Mouse (Mus musculus) forebrain, embryonic 11.5 days (tissue): ENCODE results near the gene Tnfrsf21. TPM values are rescaled to one million over a fixed set of nuclear protein-coding genes. Genes with fewer than 3 reads are reported as not detected.

ENCODE experiments used
- ATAC-seq: fragments of 200-750 bp; cut with Nextera tagmentation; replicated peaks from 2 replicates; pipeline ENCODE4 v1.8.0; 2017; ENCODE audit warnings: moderate TSS enrichment; ENCODE audit not compliant: low FRiP score
- DNase-seq: peaks from one replicate; pipeline ENCODE4 v3.0.0-alpha.2; 2017; ENCODE audit warnings: low spot score
- H3K27ac ChIP-seq: fragments of 300-500 bp; sonication (generic); 2 replicates; pipeline ENCODE4 v1.5.1; 2014; ENCODE audit warnings: low read depth, low read length
- H3K27me3 ChIP-seq: fragments of 300-500 bp; sonication (generic); 2 replicates; pipeline ENCODE4 v1.6.1; 2014; ENCODE audit warnings: mild to moderate bottlenecking, low read length, mixed read lengths; ENCODE audit not compliant: control insufficient read depth, insufficient read depth
- H3K36me3 ChIP-seq: fragments of 300-500 bp; sonication (generic); 2 replicates; pipeline ENCODE4 v1.6.1; 2014; ENCODE audit warnings: mild to moderate bottlenecking, low read length, moderate library complexity, mixed read lengths; ENCODE audit not compliant: control insufficient read depth, insufficient read depth
- H3K4me1 ChIP-seq: fragments of 300-500 bp; sonication (generic); replicated peaks from 2 replicates; pipeline ENCODE4 v1.6.1; 2014; ENCODE audit warnings: low read length, mixed read lengths; ENCODE audit not compliant: control insufficient read depth, insufficient read depth
- H3K4me2 ChIP-seq: fragments of 300-500 bp; sonication (generic); 2 replicates; pipeline ENCODE4 v1.6.1; 2014; ENCODE audit warnings: low read depth, mild to moderate bottlenecking, low read length, moderate library complexity, mixed read lengths; ENCODE audit not compliant: severe bottlenecking
- H3K4me3 ChIP-seq: fragments of 300-500 bp; sonication (generic); 2 replicates; pipeline ENCODE4 v1.5.1; 2014; ENCODE audit warnings: low read depth, low read length
- H3K9ac ChIP-seq: fragments of 300-500 bp; sonication (generic); 2 replicates; pipeline ENCODE4 v1.6.1; 2014; ENCODE audit warnings: low read length
- H3K9me3 ChIP-seq: fragments of 300-500 bp; sonication (generic); 2 replicates; pipeline ENCODE4 v1.6.1; 2016; ENCODE audit warnings: low read length, mixed read lengths; ENCODE audit not compliant: control insufficient read depth
- whole genome bisulfite sequencing: fragments of 180-500 bp; shearing (Covaris S2); extraction: QIAGEN DNeasy Blood & Tissue Kit; methylation state at CpG from one replicate; pipeline ENCODE4 v1.1.7; 2014; 5-methylcytosine and 5-hydroxymethylcytosine counted together
- polyA plus RNA-seq: library from polyadenylated mRNA; unstranded; fragments of >200 nt; fragmentation: Nextera tagmentation; extraction: Ambion mirVana; gene quantifications from 2 replicates; pipeline ENCODE4 v1.2.1, GENCODE M21; 2014

Gene Tnfrsf21
- polyA plus RNA-seq, 1 experiment from 2014 or later = 33.4 TPM

DNA sequence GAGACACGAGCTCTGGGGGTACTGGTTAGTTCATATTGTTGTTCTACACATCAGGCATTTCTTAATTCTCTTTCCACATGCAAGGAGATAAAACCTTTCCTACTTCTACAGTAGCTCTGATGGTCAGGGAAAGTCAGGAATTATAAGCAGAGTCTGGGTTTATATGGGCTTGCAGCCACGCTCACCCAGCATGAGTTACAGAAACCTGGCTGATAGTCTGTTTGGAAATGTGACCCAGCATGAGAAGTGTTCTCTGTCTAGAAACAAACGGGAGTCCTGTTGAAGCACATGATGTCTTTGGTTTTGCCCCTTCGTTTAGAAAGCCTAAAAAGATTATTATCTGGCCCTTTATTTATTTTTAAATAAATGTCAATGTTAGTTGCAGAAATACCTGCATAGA, 118.6 kb downstream of the Tnfrsf21 start:
- Histone ChIP-seq H3K4me3 (no peak overlapping the region), H3K27ac (no peak overlapping the region), H3K9me3 (no peaks in the 10 kb centered on the region), H3K4me1 (no peaks in the 10 kb centered on the region), H3K27me3 (no peaks in the 10 kb centered on the region), H3K36me3 (no peaks in the 10 kb centered on the region), H3K9ac (no peak overlapping the region), H3K4me2 (no peak overlapping the region)
- ATAC-seq = no peak
- WGBS = 74% methylated on average over 4 of the region's 4 CpGs
- DNase-seq = no peak

DNA sequence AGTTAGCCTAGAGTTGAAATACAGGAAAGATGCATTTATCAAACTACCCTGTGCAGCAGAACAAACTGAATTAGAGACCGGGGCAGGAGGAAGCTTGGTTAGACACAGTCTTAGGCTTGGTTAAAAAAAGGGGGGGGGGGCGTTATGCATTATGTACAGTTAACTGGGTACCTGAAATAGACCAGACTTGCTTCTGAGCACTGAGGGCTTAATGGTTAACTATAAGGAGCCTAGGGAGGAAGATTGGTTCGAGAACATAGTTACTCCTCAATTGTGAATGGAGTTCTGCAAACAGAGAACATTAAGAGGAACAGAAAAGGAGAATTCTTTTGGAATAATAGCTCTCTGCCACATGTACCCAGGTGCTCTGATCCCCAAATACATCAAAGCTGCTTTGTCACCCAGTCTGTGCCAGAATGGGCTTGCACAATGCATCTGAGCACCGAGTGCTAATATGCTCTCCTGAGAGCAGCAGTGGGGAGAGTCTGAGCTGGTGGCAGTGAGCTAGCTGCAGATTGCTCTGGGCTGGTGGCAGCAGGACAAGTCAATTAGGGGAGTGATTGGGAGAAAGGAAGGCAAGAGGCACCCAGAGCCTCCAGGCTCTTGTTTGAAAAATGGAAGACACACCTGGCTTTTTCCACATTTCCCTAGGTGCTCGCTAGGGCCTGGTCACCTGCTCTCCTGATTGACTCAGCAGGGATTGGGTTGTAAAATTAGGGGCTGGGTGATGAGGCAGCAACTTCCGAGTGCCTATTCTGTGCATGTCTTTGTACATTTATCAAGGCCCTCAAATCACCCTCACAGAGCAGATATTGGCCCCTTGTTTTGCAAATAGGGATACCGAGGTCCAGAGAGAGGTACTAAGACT, 119.3 kb downstream of the Tnfrsf21 start:
- Histone ChIP-seq H3K27me3 (no peaks in the 10 kb centered on the region), H3K27ac (no peak overlapping the region), H3K4me2 (no peak overlapping the region), H3K4me3 (no peak overlapping the region), H3K36me3 (no peaks in the 10 kb centered on the region), H3K9me3 (no peaks in the 10 kb centered on the region), H3K9ac (no peak overlapping the region), H3K4me1 (no peaks in the 10 kb centered on the region)
- ATAC-seq = no peak
- WGBS = 47% methylated on average over 7 of the region's 7 CpGs
- DNase-seq = no peak

DNA sequence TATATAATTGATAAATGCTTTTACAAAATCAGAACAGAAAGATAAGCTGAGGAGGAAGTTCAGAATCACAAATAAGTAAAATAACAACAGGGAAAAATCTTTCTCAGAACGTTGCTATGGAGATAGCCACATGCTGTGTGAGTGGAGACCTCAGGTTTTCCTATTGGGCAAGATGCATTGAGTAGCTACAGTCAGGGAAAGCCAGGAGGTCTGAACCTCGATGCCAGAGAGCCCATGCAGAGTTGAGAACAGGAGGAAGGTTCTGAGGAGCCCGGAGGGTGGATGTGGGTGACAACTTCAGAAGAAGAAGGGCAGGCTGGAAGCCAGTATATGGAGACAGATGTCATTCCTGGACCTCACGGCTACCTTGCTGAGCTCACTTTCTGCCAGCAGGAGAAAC, 120.4 kb downstream of the Tnfrsf21 start:
- DNase-seq (no peak), ATAC-seq (no peak)
- Histone ChIP-seq H3K27ac (no peak overlapping the region), H3K9ac (no peak overlapping the region), H3K4me2 (no peak overlapping the region), H3K9me3 (no peaks in the 10 kb centered on the region), H3K4me3 (no peak overlapping the region), H3K27me3 (no peaks in the 10 kb centered on the region), H3K4me1 (no peaks in the 10 kb centered on the region), H3K36me3 (no peaks in the 10 kb centered on the region)
- WGBS = 67% methylated on average over 4 of the region's 4 CpGs

DNA sequence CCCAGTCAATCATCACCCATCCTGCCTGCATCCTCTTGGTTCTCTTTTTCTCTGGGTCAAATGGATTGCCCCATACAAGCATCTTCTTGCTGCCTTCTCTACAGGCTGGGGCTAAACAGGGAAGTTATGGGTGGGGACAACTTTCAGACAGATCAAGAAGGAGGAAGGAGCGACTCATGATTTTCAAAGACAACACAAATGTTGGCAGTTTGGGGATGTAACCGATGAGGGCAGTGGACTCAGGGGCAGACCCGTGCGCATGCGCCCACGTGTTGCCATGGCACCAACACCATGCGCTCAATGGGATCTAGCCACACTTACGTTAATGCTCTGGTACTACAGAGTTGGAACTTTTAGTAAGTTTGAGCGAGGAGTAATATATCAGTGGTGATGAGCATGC, 121.5 kb downstream of the Tnfrsf21 start:
- Histone ChIP-seq H3K4me1 (no peaks in the 10 kb centered on the region), H3K27me3 (no peaks in the 10 kb centered on the region), H3K9ac (no peak overlapping the region), H3K27ac (no peak overlapping the region), H3K4me3 (no peak overlapping the region), H3K4me2 (no peak overlapping the region), H3K36me3 (no peaks in the 10 kb centered on the region), H3K9me3 (no peaks in the 10 kb centered on the region)
- 95% methylated on average over 9 of the region's 9 CpGs for WGBS
- DNase-seq = no peak
- no peak for ATAC-seq

DNA sequence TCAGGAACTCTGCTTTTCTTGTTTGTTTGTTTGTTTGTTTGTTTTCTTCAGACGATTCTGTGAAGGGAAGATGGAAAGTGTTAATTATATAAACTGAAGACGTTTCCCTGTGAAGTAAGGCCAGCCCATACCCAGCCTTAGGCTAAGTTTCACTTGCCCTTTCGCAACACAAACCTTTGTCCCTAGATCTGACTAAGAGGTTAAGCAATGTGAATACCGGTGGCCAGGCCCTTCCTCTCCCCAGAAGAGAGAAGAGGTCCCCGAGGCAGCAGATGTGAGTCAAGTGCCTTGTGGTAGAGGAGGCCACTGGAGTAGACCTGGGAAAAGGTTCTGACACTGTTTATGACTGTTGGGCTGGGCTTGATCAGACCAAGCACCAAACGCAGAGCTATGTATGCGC, 122.0 kb downstream of the Tnfrsf21 start:
- no peak overlapping the region for H3K4me2 ChIP-seq
- H3K9ac ChIP-seq = no peak overlapping the region
- H3K27ac ChIP-seq = no peak overlapping the region
- H3K4me3 ChIP-seq = no peak overlapping the region
- 91% methylated on average over 7 of the region's 7 CpGs for WGBS
- H3K27me3 ChIP-seq = no peaks in the 10 kb centered on the region
- no peak for DNase-seq
- no peaks in the 10 kb centered on the region for H3K9me3 ChIP-seq
- H3K4me1 ChIP-seq = no peaks in the 10 kb centered on the region
- ATAC-seq = no peak
- H3K36me3 ChIP-seq = no peaks in the 10 kb centered on the region

Other genes starting within 250 kb of the Tnfrsf21 start
- gene Cd2ap, start 139.9 kb upstream of the Tnfrsf21 start, polyA plus RNA-seq = 12.8 and 14.3 TPM in 2 replicates